Mouse (Mus musculus) gastrocnemius, adult 2 months (tissue): Measurements from ENCODE around the gene Dcaf17. TPM values are rescaled to one million over a fixed set of nuclear protein-coding genes. Genes with fewer than 3 reads are reported as not detected.

Experiments used
- DNase-seq: peaks from one replicate; pipeline ENCODE4 v3.0.0; 2022
- H3K27ac ChIP-seq: fragments of 200-600 bp; 2 replicates; pipeline ENCODE4 v1.8.1; 2022; ENCODE audit warnings: mild to moderate bottlenecking
- H3K4me3 ChIP-seq: fragments of 200-600 bp; 2 replicates; pipeline ENCODE4 v1.8.1; 2022; ENCODE audit warnings: mild to moderate bottlenecking, moderate library complexity
- CTCF ChIP-seq: fragments of 200-600 bp; IDR thresholded peaks from 2 replicates; pipeline ENCODE4 v1.8.1; 2022; ENCODE audit warnings: antibody characterized with exemption, mild to moderate bottlenecking, moderate library complexity
- intact Hi-C: fragments of 180-260 bp; cut with DNase I; formaldehyde crosslinking; loops from one replicate; pipeline ENCODE4 v1.15.1; 2025
- total RNA-seq, 2 experiments: library from RNA; stranded (reverse); gene quantifications; 2 replicates each; pipeline ENCODE4 v1.2.3; 2021

Dcaf17 gene
- total RNA-seq, 2 experiments from 2014 or later, result 4.2 to 6.2 TPM

GRCm38 (mm10) chr2:71031973-71032794, 22.9 kb upstream of the Dcaf17 start:
- no peak for TF ChIP-seq CTCF

GRCm38 (mm10) chr2:71033014-71033413, 22.1 kb upstream of the Dcaf17 start:
- Histone ChIP-seq H3K27ac (no peak overlapping the region), H3K4me3 (no peak overlapping the region)
- DNase-seq, result no peak
- intact Hi-C loops, result no loop called here
- TF ChIP-seq CTCF, result no peak

More at GRCm38 (mm10) chr2:71031973-71032794, 22.9 kb upstream of the Dcaf17 start:
- no peak overlapping the region for H3K27ac ChIP-seq
- no peak for DNase-seq
- H3K4me3 ChIP-seq, result no peak overlapping the region
- intact Hi-C loops, result no loop called here

GRCm38 (mm10) chr2:71033987-71034386, 21.1 kb upstream of the Dcaf17 start:
- no peak for TF ChIP-seq CTCF
- intact Hi-C loops, result no loop called here
- H3K27ac ChIP-seq, result no peak overlapping the region
- H3K4me3 ChIP-seq, result no peak overlapping the region
- DNase-seq, result peak; percentile 25

GRCm38 (mm10) chr2:71037447-71037846, 17.7 kb upstream of the Dcaf17 start:
- no peak for TF ChIP-seq CTCF
- no peak for DNase-seq
- intact Hi-C loops, result no loop called here
- Histone ChIP-seq H3K27ac (no peak overlapping the region), H3K4me3 (no peak overlapping the region)

GRCm38 (mm10) chr2:71039522-71040121, 15.5 kb upstream of the Dcaf17 start:
- TF ChIP-seq CTCF, result peak; percentile 92
- peak overlapping the region; percentile 40 for H3K4me3 ChIP-seq
- intact Hi-C loops, result loop anchor here (2.0 kb wide), 2 partner anchors 261 to 335 kb away; no protein-coding TSS in a partner anchor
- H3K27ac ChIP-seq, result peak overlapping the region; percentile 44
- peak; percentile 85 for DNase-seq

- DNase-seq, result no peak
- TF ChIP-seq CTCF, result no peak
- no peak overlapping the region for H3K27ac ChIP-seq
- intact Hi-C loops, result no loop called here
- H3K4me3 ChIP-seq, result no peak overlapping the region
Measured at GRCm38 (mm10) chr2:71046151-71046550, 9.0 kb upstream of the Dcaf17 start.

GRCm38 (mm10) chr2:71046751-71047320, 8.3 kb upstream of the Dcaf17 start:
- DNase-seq, result no peak
- intact Hi-C loops, result no loop called here
- Histone ChIP-seq H3K27ac (no peak overlapping the region), H3K4me3 (no peak overlapping the region)
- no peak for TF ChIP-seq CTCF

- intact Hi-C loops, result no loop called here
- H3K27ac ChIP-seq, result no peak overlapping the region
- no peak overlapping the region for H3K4me3 ChIP-seq
- no peak for TF ChIP-seq CTCF
- no peak for DNase-seq
Measured at GRCm38 (mm10) chr2:71048896-71049295, 6.2 kb upstream of the Dcaf17 start.

- Histone ChIP-seq H3K27ac (no peak overlapping the region), H3K4me3 (no peak overlapping the region)
- intact Hi-C loops, result no loop called here
- no peak for DNase-seq
- no peak for TF ChIP-seq CTCF
Measured at GRCm38 (mm10) chr2:71050511-71050910, 4.6 kb upstream of the Dcaf17 start.

- DNase-seq, result no peak
- Histone ChIP-seq H3K27ac (peak overlapping the region; percentile 97), H3K4me3 (peak overlapping the region; percentile 73)
- intact Hi-C loops, result no loop called here
- TF ChIP-seq CTCF, result no peak
Measured at GRCm38 (mm10) chr2:71054716-71055115, 412 bp upstream of the Dcaf17 start.

GRCm38 (mm10) chr2:71056115-71056835, 1.1 kb downstream of the Dcaf17 start:
- DNase-seq, result no peak
- Histone ChIP-seq H3K27ac (peak overlapping the region; percentile 97), H3K4me3 (peak overlapping the region; percentile 73)
- peak; percentile 25; the same call in 1 of the 2 replicates for TF ChIP-seq CTCF
- intact Hi-C loops, result no loop called here

GRCm38 (mm10) chr2:71071601-71072000, 16.5 kb downstream of the Dcaf17 start:
- DNase-seq, result no peak
- TF ChIP-seq CTCF, result no peak
- H3K4me3 ChIP-seq, result no peak overlapping the region
- intact Hi-C loops, result no loop called here
- H3K27ac ChIP-seq, result no peak overlapping the region

GRCm38 (mm10) chr2:71073330-71073729, 18.2 kb downstream of the Dcaf17 start:
- no peak for DNase-seq
- H3K27ac ChIP-seq, result no peak overlapping the region
- H3K4me3 ChIP-seq, result no peak overlapping the region
- intact Hi-C loops, result no loop called here
- no peak for TF ChIP-seq CTCF
